Mouse (Mus musculus) regulatory T cell (primary cell): ENCODE results near the gene Ccnc.

Experiments
- in situ Hi-C: fragments of 300-600 bp; cut with MboI, MseI; formaldehyde crosslinking; loops from one replicate; pipeline ENCODE4 v1.15.1; 2025; ENCODE audit warnings: high pct_unique_total_duplicates

Gene Ccnc

GRCm38 (mm10) chr4:21793631-21794030 is 66.1 kb downstream of the Ccnc start:
- in situ Hi-C loops: no loop called here

- in situ Hi-C loops: no loop called here
These were observed 73.5 kb downstream of the Ccnc start for GRCm38 (mm10) chr4:21801013-21801412.

- in situ Hi-C loops: no loop called here
These were observed 74.1 kb downstream of the Ccnc start for GRCm38 (mm10) chr4:21801620-21802019.

- in situ Hi-C loops: no loop called here
These were observed 79.7 kb downstream of the Ccnc start for GRCm38 (mm10) chr4:21807204-21807603.
